ENCODE assay signal across 8 mouse cellular contexts in the genomic region with DNA sequence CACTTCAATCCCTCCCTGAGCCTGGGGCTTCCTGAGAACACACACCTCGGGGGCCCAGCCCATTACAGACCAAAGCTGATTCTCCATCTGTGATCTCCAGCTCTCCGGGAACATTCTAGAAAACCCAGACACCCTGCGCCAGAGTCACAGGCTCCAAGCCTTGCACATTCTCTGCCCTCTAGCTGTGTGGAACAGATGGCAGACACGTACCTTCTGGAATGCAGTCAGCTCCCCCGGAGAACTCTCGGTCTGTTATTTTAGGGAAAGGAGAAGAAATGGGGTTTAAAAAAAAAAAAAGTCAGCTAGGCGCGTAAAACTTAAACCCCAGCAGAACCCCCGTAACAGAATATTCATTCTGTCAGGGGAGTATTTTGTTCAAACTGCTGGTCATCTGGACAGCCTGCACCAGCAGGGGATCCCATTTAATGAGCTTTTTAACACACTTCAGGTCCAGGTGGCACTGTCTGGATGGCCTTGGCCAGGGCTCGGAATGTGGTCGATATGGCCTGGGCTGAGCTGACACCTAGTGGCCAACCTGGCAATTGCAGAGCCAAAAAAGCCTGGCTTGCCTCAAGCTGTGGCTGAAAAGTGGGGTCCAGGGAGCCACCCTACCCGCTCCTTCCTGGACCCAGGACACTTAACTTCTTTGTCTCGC.
DNase-seq lines count a peak whose midpoint lies in the region; ATAC-seq and TF ChIP-seq lines count a peak whose summit lies in the region.

No protein-coding gene starts in this region.

- peak; percentile 98; the same call in 1 of the 2 replicates for TF ChIP-seq CTCF in kidney, adult 2 months (conservative IDR thresholded peaks at IDR 0.05; ENCODE audit: insufficient read depth, insufficient read length, low read depth, low read length)
- TF ChIP-seq CTCF in spleen, adult 2 months (IDR thresholded peaks at IDR 0.05; ENCODE audit: extremely low read depth, insufficient read depth, insufficient read length, insufficient replicate concordance): peak; percentile 90

- H3K27ac ChIP-seq in kidney, adult 2 months (ENCODE audit: insufficient read depth, low read depth, low read length): no peak overlapping the region
- H3K27ac ChIP-seq in limb, embryonic 11.5 days (replicated peaks; ENCODE audit: low read depth, low read length): peak overlapping the region; percentile 70
- H3K27ac ChIP-seq in midbrain, embryonic 15.5 days: no peak overlapping the region
- no peak overlapping the region for H3K27ac ChIP-seq in spleen, adult 2 months (ENCODE audit: insufficient read depth, low read length)

- H3K4me3 ChIP-seq in kidney, adult 2 months (ENCODE audit: insufficient read depth, low read depth, low read length): no peak overlapping the region
- H3K4me3 ChIP-seq in limb, embryonic 11.5 days (ENCODE audit: low read depth, low read length): no peak overlapping the region
- H3K4me3 ChIP-seq in midbrain, embryonic 15.5 days: no peak overlapping the region
- H3K4me3 ChIP-seq in spleen, adult 2 months (ENCODE audit: extremely low read depth, insufficient read depth, insufficient read length): no peak overlapping the region

- ATAC-seq in limb, embryonic 11.5 days (ENCODE audit: insufficient number of reproducible peaks, low FRiP score, low TSS enrichment, low read depth): peak; percentile 91
- peak; percentile 88 for ATAC-seq in midbrain, embryonic 15.5 days (replicated peaks)

- WGBS in kidney, adult 2 months: 42% methylated on average over 13 of the region's 13 CpGs
- WGBS in limb, embryonic 11.5 days: 18% methylated on average over 13 of the region's 13 CpGs
- WGBS in midbrain, embryonic 15.5 days: 29% methylated on average over 13 of the region's 13 CpGs
- 76% methylated on average over 13 of the region's 13 CpGs for WGBS in spleen, adult 2 months

- no peaks in the 10 kb centered on the region for H3K36me3 ChIP-seq in kidney, adult 2 months (ENCODE audit: control insufficient read depth, insufficient read depth, low read length)
- H3K36me3 ChIP-seq in limb, embryonic 11.5 days (ENCODE audit: control insufficient read depth, insufficient read depth, low read length): no peaks in the 10 kb centered on the region; the same call in 1 of the 2 replicates
- no peaks in the 10 kb centered on the region for H3K36me3 ChIP-seq in midbrain, embryonic 15.5 days (replicated peaks)
- peaks cover 14% of the 10 kb centered on the region for H3K36me3 ChIP-seq in spleen, adult 2 months (ENCODE audit: control insufficient read depth, insufficient read depth, low read length)

- H3K9ac ChIP-seq in limb, embryonic 11.5 days (ENCODE audit: low read length): no peak overlapping the region
- no peak overlapping the region for H3K9ac ChIP-seq in midbrain, embryonic 15.5 days

- H3K4me2 ChIP-seq in limb, embryonic 11.5 days (ENCODE audit: low read depth, severe bottlenecking): peak overlapping the region; percentile 1; the same call in 1 of the 2 replicates
- no peak overlapping the region for H3K4me2 ChIP-seq in midbrain, embryonic 15.5 days

- H3K27me3 ChIP-seq in kidney, adult 2 months (replicated peaks; ENCODE audit: control insufficient read depth, insufficient read depth, low read length): no peaks in the 10 kb centered on the region
- no peaks in the 10 kb centered on the region for H3K27me3 ChIP-seq in limb, embryonic 11.5 days (ENCODE audit: control insufficient read depth, insufficient read depth, low read length)
- H3K27me3 ChIP-seq in midbrain, embryonic 15.5 days (replicated peaks): no peaks in the 10 kb centered on the region; the same call in 1 of the 2 replicates
- no peaks in the 10 kb centered on the region for H3K27me3 ChIP-seq in spleen, adult 2 months (ENCODE audit: control insufficient read depth, insufficient read depth, low read length)

- H3K4me1 ChIP-seq in kidney, adult 2 months (ENCODE audit: control insufficient read depth, insufficient read depth, low read length): no peaks in the 10 kb centered on the region
- H3K4me1 ChIP-seq in limb, embryonic 11.5 days (ENCODE audit: control insufficient read depth, insufficient read depth, low read length): peaks cover 13% of the 10 kb centered on the region
- H3K4me1 ChIP-seq in midbrain, embryonic 15.5 days: peaks cover 5% of the 10 kb centered on the region; the same call in 1 of the 2 replicates
- H3K4me1 ChIP-seq in spleen, adult 2 months (ENCODE audit: control insufficient read depth, insufficient read depth, insufficient read length): no peaks in the 10 kb centered on the region

- peak; percentile 78 for DNase-seq in 3T3-L1 (ENCODE audit: low read depth, low spot score)
- peak; percentile 83 for DNase-seq in adrenal gland, postnatal 10 days
- peak; percentile 77 for DNase-seq in embryo, embryonic 11.5 days (ENCODE audit: low read depth, low spot score)
- DNase-seq in gastrocnemius, postnatal 4 days (ENCODE audit: low spot score in 2 of 2): peak; percentile 52 to 67
- DNase-seq in kidney, adult 2 months: peak; percentile 74
- DNase-seq in limb, embryonic 11.5 days (ENCODE audit: low spot score): peak; percentile 94
- peak; percentile 3 to 47 for DNase-seq in spleen, adult 2 months (ENCODE audit: low read depth in 1 of 2, low spot score in 2 of 2)

- no peaks in the 10 kb centered on the region for H3K9me3 ChIP-seq in limb, embryonic 11.5 days (ENCODE audit: control insufficient read depth, low read length)
- no peaks in the 10 kb centered on the region for H3K9me3 ChIP-seq in midbrain, embryonic 15.5 days

- no peak for TF ChIP-seq POLR2A in kidney, adult 2 months (IDR thresholded peaks at IDR 0.05; ENCODE audit: low read depth, low read length)
- TF ChIP-seq POLR2A in spleen, adult 2 months (IDR thresholded peaks at IDR 0.05; ENCODE audit: low read depth, low read length): no peak

Comparison
In these comparisons a context has a peak if more than half of its experiments do, and no peak if none do; other contexts are left out.
1. DNase-seq: peak in every context shown above with its lines; median percentile 94 in limb, embryonic 11.5 days; 83 in adrenal gland, postnatal 10 days; 78 in 3T3-L1; 77 in embryo, embryonic 11.5 days; 74 in kidney, adult 2 months; 60 in gastrocnemius, postnatal 4 days; 25 in spleen, adult 2 months.